Mouse (Mus musculus): ENCODE results near the gene Foxk2. TPM values are rescaled to one million over a fixed set of nuclear protein-coding genes. Genes with fewer than 3 reads are reported as not detected.
"Not testable (repeated sequence)": the region's sequence is repeated elsewhere in the genome, so short reads cannot be mapped to it uniquely, and the experiment has no call there.

The Foxk2 gene
- total RNA-seq, 1 experiment: 23.2 TPM

DNA sequence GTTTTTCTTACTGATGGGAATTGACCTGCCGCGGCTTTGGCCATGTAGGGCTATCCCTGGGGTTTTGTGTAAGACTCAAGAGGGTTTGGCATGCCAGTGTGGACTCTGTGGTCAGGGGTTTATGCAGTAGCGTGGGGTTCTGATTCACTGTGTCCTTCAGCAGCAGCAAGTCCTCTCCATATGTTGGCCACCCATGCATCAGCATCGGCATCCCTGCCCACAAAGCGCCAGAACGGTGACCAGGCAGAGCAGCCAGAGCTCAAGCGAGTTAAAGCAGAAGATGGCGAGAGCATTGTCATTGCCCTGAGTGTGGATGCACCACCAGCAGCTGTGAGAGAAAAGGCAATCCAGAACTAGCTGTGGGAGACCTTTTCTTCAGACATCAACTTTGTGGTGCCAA lies 46.8 kb downstream of the Foxk2 start:
- H3K4me3 ChIP-seq (ENCODE audit: insufficient read depth in 1 of 2, low read depth in 1 of 2, low read length in 2 of 2, poor library complexity in 1 of 2, severe bottlenecking in 1 of 2): no peak overlapping the region
- H3K27ac ChIP-seq (ENCODE audit: insufficient read depth, low read depth, low read length, poor library complexity, severe bottlenecking): no peak overlapping the region
- in situ Hi-C loops (cut with MboI; ENCODE audit: low sequenced_read_pairs in 2 of 2, unreplicated experiment in 2 of 2): no loop called here
- DNase-seq (ENCODE audit: low read depth, low spot score): no peak
- H3K36me3 ChIP-seq (ENCODE audit: control insufficient read depth, insufficient read depth, low read length, poor library complexity, severe bottlenecking): peaks cover 40% of the 10 kb centered on the region
- peaks cover 9% of the 10 kb centered on the region; the same call in 1 of the 2 replicates for H3K9me3 ChIP-seq (ENCODE audit: control insufficient read depth, insufficient read depth, low read depth, low read length)
- H3K4me1 ChIP-seq (ENCODE audit: control insufficient read depth in 2 of 2, insufficient read depth in 2 of 2, low read length in 2 of 2, poor library complexity in 1 of 2): no peaks in the 10 kb centered on the region
- TF ChIP-seq ZC3H11A (IDR thresholded peaks at IDR 0.05; ENCODE audit: borderline replicate concordance, low read depth, low read length) (no peak), CHD2 (IDR thresholded peaks at IDR 0.05; ENCODE audit: low read depth, low read length) (no peak), MAFK (IDR thresholded peaks at IDR 0.05; ENCODE audit: insufficient read depth, low read depth, low read length) (no peak), HCFC1 (IDR thresholded peaks at IDR 0.05; ENCODE audit: borderline replicate concordance, insufficient read depth, low read length) (no peak), ZNF384 (IDR thresholded peaks at IDR 0.05; ENCODE audit: low read depth, low read length) (no peak)
- H3K9ac ChIP-seq (ENCODE audit: insufficient read depth, low read depth, low read length, poor library complexity, severe bottlenecking): no peak overlapping the region

- H3K27ac ChIP-seq (ENCODE audit: insufficient read depth, low read depth, low read length, poor library complexity, severe bottlenecking); in situ Hi-C loops (cut with MboI; ENCODE audit: low sequenced_read_pairs in 2 of 2, unreplicated experiment in 2 of 2); H3K9ac ChIP-seq (ENCODE audit: insufficient read depth, low read depth, low read length, poor library complexity, severe bottlenecking); H3K4me3 ChIP-seq (ENCODE audit: insufficient read depth in 1 of 2, low read depth in 1 of 2, low read length in 2 of 2, poor library complexity in 1 of 2, severe bottlenecking in 1 of 2); H3K4me1 ChIP-seq (ENCODE audit: control insufficient read depth in 2 of 2, insufficient read depth in 2 of 2, low read length in 2 of 2, poor library complexity in 1 of 2); DNase-seq (ENCODE audit: low read depth, low spot score); H3K9me3 ChIP-seq (ENCODE audit: control insufficient read depth, insufficient read depth, low read depth, low read length): not testable (repeated sequence)
- H3K36me3 ChIP-seq (ENCODE audit: control insufficient read depth, insufficient read depth, low read length, poor library complexity, severe bottlenecking): peaks cover 36% of the 10 kb centered on the region
Observed at GRCm38 (mm10) chr11:121307712-121308111, 47.9 kb downstream of the Foxk2 start.

DNA sequence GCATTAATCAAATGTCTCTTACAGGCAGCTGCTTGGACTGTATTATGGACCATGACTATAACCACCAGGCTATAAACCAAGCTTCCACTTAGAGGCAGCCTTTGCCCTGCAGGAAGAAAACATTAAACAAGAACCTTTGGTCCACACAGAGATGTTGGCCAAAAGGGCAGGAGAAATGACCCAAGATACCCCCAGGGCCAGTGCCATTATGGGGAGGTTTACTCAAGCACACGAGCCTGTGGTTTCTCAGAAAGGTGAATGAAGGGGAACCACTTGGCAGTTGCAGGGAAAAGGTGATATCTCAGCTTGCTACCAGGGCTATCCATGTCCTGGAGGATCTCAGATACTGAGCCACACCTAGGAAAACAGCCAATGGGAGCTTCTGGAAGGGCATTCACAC lies 66.2 kb downstream of the Foxk2 start:
- Histone ChIP-seq H3K27ac (ENCODE audit: insufficient read depth, low read depth, low read length, poor library complexity, severe bottlenecking) (no peak overlapping the region), H3K36me3 (ENCODE audit: control insufficient read depth, insufficient read depth, low read length, poor library complexity, severe bottlenecking) (peaks cover 26% of the 10 kb centered on the region), H3K4me3 (ENCODE audit: insufficient read depth in 1 of 2, low read depth in 1 of 2, low read length in 2 of 2, poor library complexity in 1 of 2, severe bottlenecking in 1 of 2) (no peak overlapping the region), H3K4me1 (ENCODE audit: control insufficient read depth in 2 of 2, insufficient read depth in 2 of 2, low read length in 2 of 2, poor library complexity in 1 of 2) (no peaks in the 10 kb centered on the region), H3K9ac (ENCODE audit: insufficient read depth, low read depth, low read length, poor library complexity, severe bottlenecking) (no peak overlapping the region), H3K9me3 (ENCODE audit: control insufficient read depth, insufficient read depth, low read depth, low read length) (0 out of 2 replicates have a peak, but pooled peaks cover 2% of the 10 kb centered on the region)
- DNase-seq (ENCODE audit: low read depth, low spot score): no peak
- in situ Hi-C loops (cut with MboI; ENCODE audit: low sequenced_read_pairs in 2 of 2, unreplicated experiment in 2 of 2): no loop called here
- TF ChIP-seq CHD2 (IDR thresholded peaks at IDR 0.05; ENCODE audit: low read depth, low read length) (no peak), MAFK (IDR thresholded peaks at IDR 0.05; ENCODE audit: insufficient read depth, low read depth, low read length) (no peak)

GRCm38 (mm10) chr11:121326681-121327080 lies 66.9 kb downstream of the Foxk2 start:
- H3K27ac ChIP-seq (ENCODE audit: insufficient read depth, low read depth, low read length, poor library complexity, severe bottlenecking): no peak overlapping the region
- H3K9me3 ChIP-seq (ENCODE audit: control insufficient read depth, insufficient read depth, low read depth, low read length): 0 out of 2 replicates have a peak, but pooled peaks cover 2% of the 10 kb centered on the region
- no peak overlapping the region for H3K9ac ChIP-seq (ENCODE audit: insufficient read depth, low read depth, low read length, poor library complexity, severe bottlenecking)
- no peak for TF ChIP-seq ZC3H11A (IDR thresholded peaks at IDR 0.05; ENCODE audit: borderline replicate concordance, low read depth, low read length)
- no peak for TF ChIP-seq MAFK (IDR thresholded peaks at IDR 0.05; ENCODE audit: insufficient read depth, low read depth, low read length)
- TF ChIP-seq CHD2 (IDR thresholded peaks at IDR 0.05; ENCODE audit: low read depth, low read length): no peak
- TF ChIP-seq HCFC1 (IDR thresholded peaks at IDR 0.05; ENCODE audit: borderline replicate concordance, insufficient read depth, low read length): no peak
- no peak for TF ChIP-seq ZNF384 (IDR thresholded peaks at IDR 0.05; ENCODE audit: low read depth, low read length)
- H3K4me3 ChIP-seq (ENCODE audit: insufficient read depth in 1 of 2, low read depth in 1 of 2, low read length in 2 of 2, poor library complexity in 1 of 2, severe bottlenecking in 1 of 2): no peak overlapping the region
- H3K4me1 ChIP-seq (ENCODE audit: control insufficient read depth in 2 of 2, insufficient read depth in 2 of 2, low read length in 2 of 2, poor library complexity in 1 of 2): no peaks in the 10 kb centered on the region
- no peak for DNase-seq (ENCODE audit: low read depth, low spot score)
- peaks cover 27% of the 10 kb centered on the region for H3K36me3 ChIP-seq (ENCODE audit: control insufficient read depth, insufficient read depth, low read length, poor library complexity, severe bottlenecking)
- in situ Hi-C loops (cut with MboI; ENCODE audit: low sequenced_read_pairs in 2 of 2, unreplicated experiment in 2 of 2): no loop called here

- Histone ChIP-seq H3K9me3 (ENCODE audit: control insufficient read depth, insufficient read depth, low read depth, low read length) (no peaks in the 10 kb centered on the region), H3K4me1 (ENCODE audit: control insufficient read depth in 2 of 2, insufficient read depth in 2 of 2, low read length in 2 of 2, poor library complexity in 1 of 2) (no peaks in the 10 kb centered on the region), H3K9ac (ENCODE audit: insufficient read depth, low read depth, low read length, poor library complexity, severe bottlenecking) (no peak overlapping the region), H3K36me3 (ENCODE audit: control insufficient read depth, insufficient read depth, low read length, poor library complexity, severe bottlenecking) (peaks cover 30% of the 10 kb centered on the region), H3K4me3 (ENCODE audit: insufficient read depth in 1 of 2, low read depth in 1 of 2, low read length in 2 of 2, poor library complexity in 1 of 2, severe bottlenecking in 1 of 2) (no peak overlapping the region), H3K27ac (ENCODE audit: insufficient read depth, low read depth, low read length, poor library complexity, severe bottlenecking) (no peak overlapping the region)
- no peak for TF ChIP-seq CHD2 (IDR thresholded peaks at IDR 0.05; ENCODE audit: low read depth, low read length)
- TF ChIP-seq HCFC1 (IDR thresholded peaks at IDR 0.05; ENCODE audit: borderline replicate concordance, insufficient read depth, low read length): no peak
- no peak for TF ChIP-seq ZNF384 (IDR thresholded peaks at IDR 0.05; ENCODE audit: low read depth, low read length)
- TF ChIP-seq ZC3H11A (IDR thresholded peaks at IDR 0.05; ENCODE audit: borderline replicate concordance, low read depth, low read length): no peak
- no peak for TF ChIP-seq MAFK (IDR thresholded peaks at IDR 0.05; ENCODE audit: insufficient read depth, low read depth, low read length)
- no peak for DNase-seq (ENCODE audit: low read depth, low spot score)
- in situ Hi-C loops (cut with MboI; ENCODE audit: low sequenced_read_pairs in 2 of 2, unreplicated experiment in 2 of 2): no loop called here
Observed at GRCm38 (mm10) chr11:121328206-121328605, 68.4 kb downstream of the Foxk2 start.

All from ES-E14 (cell line).